Mouse (Mus musculus): Measurements from ENCODE around the gene Hist1h2ai. TPM values are rescaled to one million over a fixed set of nuclear protein-coding genes. Genes with fewer than 3 reads are reported as not detected.
"Not testable (repeated sequence)": the region's sequence is repeated elsewhere in the genome, so short reads cannot be mapped to it uniquely, and the experiment has no call there.

Gene Hist1h2ai
- 10 to 100 TPM; 28.5 to 38.1 TPM for total RNA-seq (2021)
- 5.7 and 9.3 TPM in 2 replicates for polyA plus RNA-seq (2012; rRNA removed)
- long read RNA-seq = 0 reads

DNA sequence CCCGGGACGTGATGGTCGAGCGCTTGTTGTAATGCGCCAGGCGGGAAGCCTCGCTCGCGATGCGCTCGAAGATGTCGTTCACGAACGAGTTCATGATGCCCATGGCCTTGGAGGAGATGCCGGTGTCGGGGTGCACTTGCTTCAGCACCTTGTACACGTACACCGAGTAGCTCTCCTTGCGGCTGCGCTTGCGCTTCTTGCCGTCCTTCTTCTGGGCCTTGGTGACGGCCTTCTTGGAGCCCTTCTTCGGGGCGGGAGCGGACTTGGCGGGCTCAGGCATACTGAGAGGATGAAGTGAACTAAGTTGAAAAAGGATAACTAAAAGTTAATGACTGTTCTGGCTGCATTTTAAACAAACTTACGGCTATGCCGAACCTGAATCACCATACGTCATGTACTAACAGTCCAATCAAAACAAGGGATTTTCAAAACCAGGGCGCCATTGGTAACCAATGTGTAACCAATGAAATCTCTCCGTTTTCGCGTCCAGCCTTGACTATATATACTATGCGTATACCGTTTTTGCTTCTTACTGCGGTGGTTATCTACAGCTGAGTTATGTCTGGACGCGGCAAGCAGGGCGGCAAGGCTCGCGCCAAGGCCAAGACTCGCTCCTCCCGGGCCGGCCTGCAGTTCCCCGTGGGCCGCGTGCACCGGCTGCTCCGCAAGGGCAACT, at the start of gene Hist1h2ai, which contains the start of gene Hist1h2bl:
TSS of gene Hist1h2ai (plus strand) at position 559 of the 676 bp plus-strand sequence.
TSS of gene Hist1h2bl (minus strand) at position 280 of the 676 bp plus-strand sequence.
- DNase-seq = peak; percentile 88

DNA sequence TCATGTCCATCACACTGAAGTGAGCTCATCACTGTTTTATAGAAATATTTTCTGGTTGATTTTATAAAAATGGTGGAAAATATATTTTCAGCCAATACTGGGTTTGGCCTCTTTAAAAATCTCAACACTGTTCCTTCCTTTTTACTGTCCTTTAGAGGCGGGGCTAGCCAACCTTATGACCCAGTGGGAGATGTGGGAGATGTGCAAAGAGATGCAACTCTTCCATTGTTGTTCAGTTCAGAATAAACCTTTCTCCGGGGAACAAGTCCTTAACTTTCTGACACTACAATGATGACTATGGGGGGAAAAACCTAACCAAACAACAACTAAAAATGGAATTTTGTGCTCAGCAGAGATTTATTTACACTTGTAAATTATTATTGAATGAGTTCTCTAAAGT, 38.9 kb upstream of the Hist1h2ai start, which contains the start of gene Olfr1360:
TSS of gene Olfr1360 (minus strand) at position 101 of the 400 bp plus-strand sequence.
- no peak for DNase-seq

DNA sequence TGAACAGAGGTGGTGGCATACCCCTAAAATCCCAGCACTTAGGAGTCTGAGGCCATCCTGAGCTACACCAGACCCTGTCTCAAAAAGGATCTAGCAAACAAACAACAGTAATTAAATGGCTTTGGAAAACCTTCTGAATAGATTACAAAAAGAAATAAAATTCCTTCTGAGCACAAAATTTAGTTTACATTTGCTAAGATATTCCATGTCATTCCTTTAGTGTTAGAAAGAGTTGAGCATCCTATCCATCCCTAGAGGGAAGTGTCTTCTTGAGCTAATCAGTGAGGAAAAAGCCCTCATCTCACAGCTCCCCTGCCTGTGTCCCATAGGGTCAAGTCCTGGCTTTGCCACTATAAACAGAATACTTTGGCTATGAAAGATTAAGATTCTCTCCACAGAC, 18.4 kb upstream of the Hist1h2ai start, which contains the start of gene Olfr1359:
TSS of gene Olfr1359 (plus strand) at position 301 of the 400 bp plus-strand sequence.
- no peak for DNase-seq

DNA sequence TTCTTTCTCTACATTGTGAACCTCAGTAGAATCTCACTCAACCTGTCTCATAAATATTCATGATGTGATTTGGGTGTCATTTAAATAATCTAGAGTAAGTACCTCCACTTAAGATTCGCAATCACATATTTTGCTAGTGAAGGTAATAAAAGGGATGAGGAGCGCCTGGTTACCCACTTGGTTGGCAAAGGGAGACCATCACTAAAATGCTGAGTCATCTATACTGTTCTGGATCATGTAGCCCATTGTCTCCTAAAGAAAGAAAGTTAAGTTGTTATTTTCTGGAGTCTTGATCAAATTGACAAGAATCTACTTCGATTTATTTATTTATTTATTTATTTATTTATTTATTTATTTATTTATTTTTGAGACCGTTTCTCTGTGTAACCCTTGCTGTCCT, 9.6 kb upstream of the Hist1h2ai start:
- no peak for DNase-seq

DNA sequence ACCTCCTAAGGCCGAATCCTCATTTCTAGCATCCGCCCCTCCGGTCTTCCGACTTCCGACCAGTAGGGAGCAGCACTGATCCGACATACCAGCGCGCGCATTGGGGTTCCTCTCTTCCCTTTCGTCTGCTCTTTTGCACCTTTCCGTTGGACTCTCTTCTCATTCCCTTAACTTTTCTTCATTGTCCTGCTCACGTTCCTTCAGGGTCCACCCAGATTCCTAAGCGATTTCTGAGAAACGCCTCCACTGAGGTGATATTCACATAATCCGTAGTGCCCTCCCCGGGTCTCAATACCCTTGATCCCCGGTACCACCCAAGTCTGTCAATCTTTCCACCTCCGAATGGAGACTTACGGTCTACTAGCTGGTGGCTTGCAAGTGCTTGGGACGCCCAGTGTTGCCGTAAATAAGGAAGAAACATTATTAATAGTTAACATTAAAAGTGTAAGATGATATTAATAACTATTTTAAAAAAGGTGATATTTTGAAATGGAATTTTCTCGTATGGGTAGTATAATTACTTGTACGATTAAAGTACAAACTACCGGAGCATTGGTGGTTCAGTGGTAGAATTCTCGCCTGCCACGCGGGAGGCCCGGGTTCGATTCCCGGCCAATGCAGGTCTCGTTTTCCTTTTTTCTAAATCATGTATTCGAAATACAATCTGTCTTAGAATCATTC, 6.1 kb upstream of the Hist1h2ai start:
- DNase-seq = peak; percentile 92

DNA sequence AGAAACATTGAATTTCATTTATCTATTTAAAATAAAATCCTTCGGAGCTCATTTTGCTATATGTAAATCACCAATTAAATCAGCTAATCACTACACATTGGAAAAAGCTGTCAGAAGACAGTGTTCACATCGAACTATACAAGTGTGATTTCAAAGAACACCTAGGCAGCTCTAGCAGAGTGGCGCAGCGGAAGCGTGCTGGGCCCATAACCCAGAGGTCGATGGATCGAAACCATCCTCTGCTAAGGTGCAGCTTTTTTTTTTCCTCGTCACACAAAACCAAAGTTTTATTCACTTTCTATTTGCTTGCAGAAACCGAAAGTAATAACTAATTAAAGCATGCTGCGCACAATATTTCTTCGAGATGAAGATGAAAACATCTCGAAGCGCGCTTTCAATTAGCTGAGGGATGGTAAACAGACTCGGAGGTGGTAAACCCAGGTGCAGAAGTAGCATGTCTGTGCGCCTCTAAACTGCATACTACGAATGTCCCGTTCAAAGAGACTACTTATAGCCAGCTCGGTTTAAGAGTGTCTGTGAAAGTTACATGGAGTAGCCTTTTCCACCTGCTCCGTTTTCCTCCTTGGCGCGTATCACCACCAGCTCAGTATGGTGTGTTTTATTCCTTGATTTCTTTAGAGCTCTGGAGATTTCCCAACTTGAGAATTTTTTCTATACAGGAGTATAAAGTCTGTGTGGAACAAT, 5.2 kb upstream of the Hist1h2ai start:
- peak; percentile 82 for DNase-seq

DNA sequence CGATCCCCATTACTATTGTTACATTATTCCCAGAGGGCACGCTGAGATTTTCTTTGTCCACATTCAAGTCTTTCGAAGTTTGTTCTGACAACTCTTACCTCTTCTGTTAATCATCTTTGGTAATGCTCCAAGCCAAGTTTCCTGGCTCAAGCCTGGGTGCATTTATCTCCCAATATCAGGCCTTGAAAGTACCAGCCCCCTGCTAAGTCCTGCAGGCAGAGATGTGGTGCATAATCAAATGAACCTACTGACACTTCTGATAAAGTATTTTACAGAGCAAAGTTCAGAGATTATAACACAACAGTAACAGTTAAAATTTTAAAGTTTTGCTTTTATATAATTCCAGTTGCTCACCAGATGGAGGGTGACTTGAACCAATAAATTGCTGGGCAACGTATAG, 4.5 kb upstream of the Hist1h2ai start:
- DNase-seq = no peak

DNA sequence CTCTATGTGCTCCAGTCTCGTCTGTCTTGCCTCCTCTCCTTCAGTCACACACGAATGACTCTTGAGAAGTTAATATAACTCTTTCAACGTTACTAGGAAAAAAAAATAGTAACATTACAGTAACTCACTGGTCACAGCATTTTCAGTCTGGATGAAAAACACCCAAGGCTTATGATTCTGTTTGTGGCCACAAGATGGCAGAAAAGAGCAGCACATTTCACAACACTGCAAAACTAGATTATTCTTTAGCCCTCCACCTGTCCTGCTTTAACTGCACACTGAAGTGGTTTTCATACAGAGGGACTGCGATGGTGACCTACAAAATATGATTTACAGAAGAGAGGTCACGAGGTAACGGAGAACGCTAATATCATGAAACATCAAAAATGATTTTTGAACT, 1.5 kb upstream of the Hist1h2ai start:
- DNase-seq = peak; percentile 58

DNA sequence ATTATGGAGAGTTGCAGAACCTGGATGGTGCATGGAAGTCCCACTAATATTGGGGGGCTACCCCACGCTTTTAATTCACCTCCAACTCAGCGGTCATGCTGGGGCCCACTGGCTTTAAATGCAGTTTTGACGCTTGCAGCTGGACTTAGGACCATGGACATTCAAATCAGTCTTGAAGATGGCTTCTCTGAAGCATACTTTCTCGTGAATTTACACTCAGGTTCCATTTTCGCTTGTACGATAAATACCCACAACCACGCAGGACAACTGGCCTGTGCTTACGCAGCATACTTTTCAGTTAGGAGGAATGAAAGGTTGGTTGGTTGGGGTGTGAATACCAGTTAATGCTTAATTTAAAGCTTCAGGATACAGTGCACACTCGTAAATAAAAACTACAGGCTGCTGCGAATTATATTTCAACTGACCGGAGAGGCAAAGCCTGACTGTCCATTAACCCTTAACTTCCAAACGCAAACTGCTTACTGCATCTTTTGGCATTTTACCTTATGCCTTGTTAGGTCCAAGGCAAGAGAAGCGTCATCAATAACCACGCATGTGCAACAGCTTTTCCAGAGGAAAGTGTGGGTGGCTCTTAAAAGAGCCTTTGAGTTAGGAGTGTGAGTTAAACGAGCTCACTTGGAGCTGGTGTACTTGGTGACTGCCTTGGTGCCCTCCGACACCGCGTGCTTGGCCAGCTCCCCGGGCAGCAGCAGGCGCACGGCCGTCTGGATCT, 925 bp upstream of the Hist1h2ai start:
- no peak for DNase-seq

DNA sequence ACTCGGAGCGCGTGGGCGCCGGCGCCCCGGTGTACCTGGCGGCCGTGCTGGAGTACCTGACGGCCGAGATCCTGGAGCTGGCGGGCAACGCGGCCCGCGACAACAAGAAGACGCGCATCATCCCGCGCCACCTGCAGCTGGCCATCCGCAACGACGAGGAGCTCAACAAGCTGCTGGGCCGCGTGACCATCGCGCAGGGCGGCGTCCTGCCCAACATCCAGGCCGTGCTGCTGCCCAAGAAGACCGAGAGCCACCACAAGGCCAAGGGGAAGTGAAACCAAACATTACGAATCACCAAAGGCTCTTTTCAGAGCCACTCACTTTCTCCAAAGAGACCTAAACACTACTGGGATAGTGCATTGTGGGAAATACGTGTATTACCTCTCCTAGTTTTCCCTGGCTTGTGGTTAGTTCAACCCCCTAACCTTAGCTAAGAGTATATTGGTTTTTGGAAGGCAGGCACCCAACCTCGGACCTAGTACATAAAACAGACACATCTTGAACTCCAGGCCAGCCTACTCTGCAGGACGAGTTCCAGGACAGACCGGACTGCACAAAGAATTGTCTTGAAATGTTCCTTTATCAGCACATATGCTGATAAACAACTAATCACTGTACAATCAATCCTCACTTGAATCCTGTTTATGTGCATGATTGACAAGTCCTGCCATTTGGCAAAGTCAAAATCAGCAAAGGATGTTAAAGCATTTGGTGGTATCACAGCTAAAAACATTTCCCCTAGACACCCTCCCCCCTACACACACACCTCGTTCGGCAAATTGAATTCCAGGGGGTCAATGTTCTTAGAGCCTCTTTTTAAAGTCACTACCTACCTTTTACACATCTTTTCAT, 544 bp downstream of the Hist1h2ai start:
- peak; percentile 34 for DNase-seq

DNA sequence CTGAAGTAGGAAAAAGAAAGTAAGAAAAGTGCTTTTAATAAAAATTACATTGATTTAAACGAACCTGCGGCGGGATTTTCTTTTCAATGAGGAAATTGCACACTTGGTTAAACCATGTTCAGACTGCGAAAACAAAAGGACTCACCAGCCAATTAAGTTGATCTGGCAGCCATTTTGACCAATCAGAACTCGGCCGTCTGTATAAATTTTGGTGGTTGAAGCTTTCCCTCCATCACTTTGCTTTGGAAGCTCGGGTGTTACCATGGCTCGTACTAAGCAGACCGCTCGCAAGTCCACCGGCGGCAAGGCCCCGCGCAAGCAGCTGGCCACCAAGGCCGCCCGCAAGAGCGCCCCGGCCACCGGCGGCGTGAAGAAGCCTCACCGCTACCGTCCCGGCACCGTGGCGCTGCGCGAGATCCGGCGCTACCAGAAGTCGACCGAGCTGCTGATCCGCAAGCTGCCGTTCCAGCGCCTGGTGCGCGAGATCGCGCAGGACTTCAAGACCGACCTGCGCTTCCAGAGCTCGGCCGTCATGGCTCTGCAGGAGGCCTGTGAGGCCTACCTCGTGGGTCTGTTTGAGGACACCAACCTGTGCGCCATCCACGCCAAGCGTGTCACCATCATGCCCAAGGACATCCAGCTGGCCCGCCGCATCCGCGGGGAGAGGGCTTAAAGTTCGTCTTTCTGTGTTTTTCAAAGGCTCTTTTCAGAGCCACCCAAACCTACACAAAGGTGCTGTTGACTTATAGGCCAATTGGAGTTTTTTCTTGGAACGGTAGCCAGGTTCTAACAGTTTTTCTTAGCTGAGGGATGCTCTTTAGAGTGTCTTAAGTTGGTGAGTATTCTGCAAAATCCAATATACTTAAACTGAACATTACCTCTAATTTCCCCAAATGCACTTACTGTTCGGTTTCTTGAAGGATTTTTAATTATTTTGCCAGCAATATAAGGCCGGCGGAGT, 1.5 kb downstream of the Hist1h2ai start, which contains the start of gene Hist1h3h:
TSS of gene Hist1h3h (plus strand) at position 263 of the 961 bp plus-strand sequence.
- DNase-seq = peak; percentile 87

DNA sequence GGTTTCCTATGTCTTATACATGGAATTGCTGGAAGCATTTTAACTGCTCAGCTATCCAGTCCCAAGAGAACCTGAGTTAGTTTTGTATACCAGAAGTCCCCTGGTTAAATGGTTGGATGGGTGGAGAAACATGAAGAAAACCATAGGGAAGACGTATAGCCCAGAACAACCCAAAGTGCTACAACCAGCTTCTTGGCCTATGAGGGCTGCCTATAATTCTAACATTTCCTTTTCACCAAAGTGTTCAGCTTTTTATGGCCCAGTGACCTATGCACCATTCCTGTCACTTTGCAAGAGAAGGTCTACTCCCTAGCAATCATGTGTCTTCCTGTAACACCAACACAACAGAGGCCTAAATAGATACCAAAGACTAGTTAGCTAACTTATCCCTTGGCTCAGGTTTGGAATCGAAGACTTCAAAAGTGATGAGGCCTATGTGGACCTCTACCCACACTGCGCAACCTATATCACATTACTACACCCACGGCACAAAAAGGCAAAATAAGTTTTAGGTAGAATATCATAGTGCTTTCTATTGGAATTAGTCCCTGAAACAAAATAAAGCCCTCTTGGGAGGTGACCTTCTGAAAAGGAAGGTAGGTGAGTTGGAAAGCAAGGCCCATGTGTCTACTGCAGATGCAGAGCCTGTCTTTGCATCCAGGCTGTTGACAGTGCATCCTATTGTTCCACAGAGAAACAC, 2.3 kb downstream of the Hist1h2ai start:
- DNase-seq = no peak

DNA sequence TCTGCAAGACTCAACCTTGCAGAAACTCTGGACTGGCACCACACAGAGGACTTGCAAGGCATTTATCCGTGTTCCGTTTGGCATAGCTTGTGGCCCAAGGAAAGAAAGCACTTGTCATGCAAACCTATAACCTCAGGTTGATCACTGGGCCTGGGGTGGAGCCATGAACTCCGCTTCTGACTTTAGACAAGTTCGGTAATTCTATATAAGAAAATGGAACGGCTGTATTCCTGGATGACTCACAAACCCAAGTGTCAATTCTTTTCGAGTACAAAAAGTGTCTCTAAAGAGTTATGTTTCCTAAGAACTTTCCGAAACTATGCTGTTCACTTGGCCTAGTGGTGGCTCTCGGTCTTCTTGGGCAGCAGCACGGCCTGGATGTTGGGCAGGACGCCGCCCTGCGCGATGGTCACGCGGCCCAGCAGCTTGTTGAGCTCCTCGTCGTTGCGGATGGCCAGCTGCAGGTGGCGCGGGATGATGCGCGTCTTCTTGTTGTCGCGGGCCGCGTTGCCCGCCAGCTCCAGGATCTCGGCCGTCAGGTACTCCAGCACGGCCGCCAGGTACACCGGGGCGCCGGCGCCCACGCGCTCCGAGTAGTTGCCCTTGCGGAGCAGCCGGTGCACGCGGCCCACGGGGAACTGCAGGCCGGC, 5.0 kb downstream of the Hist1h2ai start:
- DNase-seq = not testable (repeated sequence)

DNA sequence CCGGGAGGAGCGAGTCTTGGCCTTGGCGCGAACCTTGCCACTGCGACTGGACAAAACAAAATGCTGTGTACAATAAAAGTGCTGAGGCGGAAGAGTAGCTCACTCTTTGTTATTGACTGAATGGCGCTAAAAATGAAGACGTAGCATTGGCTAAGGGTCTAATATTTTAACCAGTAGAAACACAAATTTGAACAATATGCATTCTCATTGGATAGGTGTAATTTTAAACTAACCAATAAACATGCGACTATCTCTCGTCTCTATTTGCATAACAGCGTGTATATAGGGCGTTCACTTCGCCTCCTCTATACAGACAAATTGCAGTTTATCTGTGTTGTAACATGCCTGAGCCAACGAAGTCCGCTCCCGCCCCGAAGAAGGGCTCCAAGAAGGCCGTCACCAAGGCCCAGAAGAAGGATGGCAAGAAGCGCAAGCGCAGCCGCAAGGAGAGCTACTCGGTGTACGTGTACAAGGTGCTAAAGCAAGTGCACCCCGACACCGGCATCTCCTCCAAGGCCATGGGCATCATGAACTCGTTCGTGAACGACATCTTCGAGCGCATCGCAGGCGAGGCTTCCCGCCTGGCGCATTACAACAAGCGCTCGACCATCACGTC, 5.6 kb downstream of the Hist1h2ai start, which contains the start of gene Hist1h2bm:
TSS of gene Hist1h2bm (plus strand) at position 288 of the 616 bp plus-strand sequence.
- peak; percentile 69 for DNase-seq

DNA sequence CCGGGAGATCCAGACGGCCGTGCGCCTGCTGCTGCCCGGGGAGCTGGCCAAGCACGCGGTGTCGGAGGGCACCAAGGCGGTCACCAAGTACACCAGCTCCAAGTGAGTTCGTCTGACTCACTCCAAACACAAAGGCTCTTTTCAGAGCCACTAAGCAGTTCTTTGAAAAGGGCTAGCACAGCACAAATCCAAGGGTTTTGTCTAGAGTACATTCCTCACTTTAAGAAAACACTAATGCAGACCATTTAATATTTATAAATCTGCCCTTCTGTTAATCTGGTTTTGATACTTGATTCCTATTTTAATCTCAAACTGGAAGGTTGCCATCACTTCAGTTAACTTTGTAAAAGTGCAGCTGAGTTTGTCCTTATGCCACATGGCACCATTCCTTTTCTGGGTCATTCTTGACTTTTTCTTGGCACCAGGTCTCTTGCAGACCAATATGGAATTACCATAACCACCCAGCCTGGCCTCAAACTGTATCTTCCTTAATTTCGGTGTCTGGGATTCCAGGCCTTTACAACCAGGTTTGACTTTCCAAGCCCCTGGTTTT, 6.2 kb downstream of the Hist1h2ai start:
- no peak for DNase-seq

DNA sequence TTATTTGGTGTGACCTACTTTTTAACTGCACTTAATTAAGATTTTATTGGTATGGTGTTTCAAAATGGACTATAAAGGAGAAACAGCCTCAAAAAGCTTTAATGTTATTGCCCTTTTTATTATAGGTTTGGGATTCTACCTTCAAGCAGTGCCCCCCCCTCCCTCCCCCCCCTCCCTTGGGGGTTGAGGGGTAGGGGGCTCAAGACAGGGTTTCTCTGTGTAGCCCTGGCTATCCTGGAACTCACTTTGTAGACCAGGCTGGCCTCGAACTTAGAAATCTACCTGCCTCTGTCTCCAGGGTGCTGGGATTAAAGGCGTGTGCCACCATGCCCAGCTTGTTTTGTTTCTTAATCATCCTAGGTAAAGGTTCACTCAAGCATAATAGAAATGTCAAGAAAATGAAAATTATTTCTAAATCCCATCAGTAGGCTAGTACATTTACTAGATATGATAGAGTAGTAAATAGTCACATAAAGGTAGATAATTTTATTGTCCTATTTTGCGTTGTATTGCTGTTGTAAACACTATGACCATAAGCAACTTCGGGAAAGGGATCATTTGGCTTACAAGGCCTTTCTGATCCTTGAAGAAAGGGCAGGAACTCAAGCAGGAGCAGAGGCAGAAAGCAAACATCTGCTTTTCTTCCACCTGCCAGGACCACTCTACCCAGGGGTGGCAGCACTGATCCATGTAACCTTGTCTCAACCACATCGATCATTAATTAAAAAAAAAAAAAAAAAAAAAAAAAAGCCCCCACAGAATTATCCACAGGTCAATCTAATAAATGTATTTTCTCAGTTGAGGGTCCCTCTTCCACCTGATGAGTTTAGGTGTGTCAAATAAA, 7.0 kb downstream of the Hist1h2ai start:
- no peak for DNase-seq
